Mouse (Mus musculus) heart, embryonic 11.5 days (tissue): ENCODE data around the gene Trip10. TPM values are rescaled to one million over a fixed set of nuclear protein-coding genes. Genes with fewer than 3 reads are reported as not detected.

Experiments used
- ATAC-seq: fragments of 200-750 bp; cut with Nextera tagmentation; replicated peaks from 2 replicates; pipeline ENCODE4 v1.8.0; 2017; ENCODE audit warnings: moderate library complexity; ENCODE audit not compliant: insufficient number of reproducible peaks, low FRiP score, low TSS enrichment
- H3K27ac ChIP-seq: fragments of 300-500 bp; sonication (generic); 2 replicates; pipeline ENCODE4 v1.5.1; 2014; ENCODE audit warnings: mild to moderate bottlenecking, low read depth, low read length
- H3K27me3 ChIP-seq: fragments of 300-500 bp; sonication (generic); 2 replicates; pipeline ENCODE4 v1.6.1; 2014; ENCODE audit warnings: mild to moderate bottlenecking, low read length, mixed read lengths; ENCODE audit not compliant: control insufficient read depth, insufficient read depth
- H3K36me3 ChIP-seq: fragments of 300-500 bp; sonication (generic); 2 replicates; pipeline ENCODE4 v1.6.1; 2014; ENCODE audit warnings: mild to moderate bottlenecking, low read length, moderate library complexity, mixed read lengths; ENCODE audit not compliant: control insufficient read depth, insufficient read depth
- H3K4me1 ChIP-seq: fragments of 300-500 bp; sonication (generic); 2 replicates; pipeline ENCODE4 v1.6.1; 2014; ENCODE audit warnings: low read length; ENCODE audit not compliant: control insufficient read depth, insufficient read depth
- H3K4me2 ChIP-seq: fragments of 300-500 bp; sonication (generic); 2 replicates; pipeline ENCODE4 v1.6.1; 2014; ENCODE audit warnings: mild to moderate bottlenecking, moderate library complexity
- H3K4me3 ChIP-seq: fragments of 300-500 bp; sonication (generic); 2 replicates; pipeline ENCODE4 v1.5.1; 2014; ENCODE audit warnings: low read depth, low read length
- H3K9ac ChIP-seq: fragments of 300-500 bp; sonication (generic); 2 replicates; pipeline ENCODE4 v1.6.1; 2014; ENCODE audit warnings: mild to moderate bottlenecking, low read depth, low read length, moderate library complexity
- H3K9me3 ChIP-seq: fragments of 300-500 bp; sonication (generic); replicated peaks from 2 replicates; pipeline ENCODE4 v1.6.1; 2016; ENCODE audit warnings: low read length; ENCODE audit not compliant: control insufficient read depth
- WGBS: fragments of 180-500 bp; shearing (Covaris S2); extraction: QIAGEN DNeasy Blood & Tissue Kit; methylation state at CpG from one replicate; pipeline ENCODE4 v1.1.7; 2014; ENCODE audit not compliant: insufficient replicate concordance; 5-methylcytosine and 5-hydroxymethylcytosine counted together
- microRNA-seq: library from miRNA; unstranded; fragments of <30 nt; microRNA quantifications from one replicate; pipeline ENCODE4, GENCODE M21; 2016; ENCODE audit warnings: borderline number of aligned reads
- polyA plus RNA-seq: library from polyadenylated mRNA; unstranded; fragments of >200 nt; fragmentation: Nextera tagmentation; extraction: Ambion mirVana; gene quantifications from 2 replicates; pipeline ENCODE4 v1.2.1, GENCODE M21; 2014

Gene Trip10
- polyA plus RNA-seq, 1 experiment from 2014 or later, result 35.1 TPM

DNA sequence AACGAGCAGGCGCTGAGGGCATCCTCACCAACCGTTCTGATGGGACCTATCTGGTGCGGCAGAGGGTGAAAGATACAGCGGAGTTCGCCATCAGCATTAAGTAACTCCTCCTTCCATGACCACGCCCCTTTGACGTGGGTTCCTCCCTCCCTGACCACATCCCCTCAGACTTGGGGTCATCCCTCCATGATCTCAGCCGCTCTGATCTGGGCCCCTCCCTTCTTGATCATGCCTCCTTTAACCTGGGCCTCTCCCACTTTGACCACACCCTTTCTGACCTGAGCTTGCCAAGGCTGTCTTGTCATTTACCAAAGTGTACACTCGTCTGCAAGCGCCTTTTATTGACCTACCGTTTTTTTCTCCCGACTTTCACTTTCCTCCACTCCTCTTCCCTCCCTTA, 62.5 kb downstream of the Trip10 start:
- H3K4me2 ChIP-seq, result no peak overlapping the region
- ATAC-seq, result no peak
- no peaks in the 10 kb centered on the region for H3K9me3 ChIP-seq
- no peak overlapping the region for H3K9ac ChIP-seq
- no peaks in the 10 kb centered on the region for H3K4me1 ChIP-seq
- WGBS, result 32% methylated on average over 13 of the region's 13 CpGs
- H3K27ac ChIP-seq, result no peak overlapping the region
- H3K4me3 ChIP-seq, result no peak overlapping the region
- H3K36me3 ChIP-seq, result no peaks in the 10 kb centered on the region
- H3K27me3 ChIP-seq, result no peaks in the 10 kb centered on the region

Small RNA genes lying within 50 kb of the gene (microRNA-seq; reads per million reads assigned to microRNA genes)
- not detected for gene Mir6978

Other genes with a start within 250 kb of the Trip10 start
- gene Pspn, start 249.4 kb upstream of the Trip10 start, polyA plus RNA-seq, result 0.50 and 0.72 TPM in 2 replicates
- 40.0 and 41.3 TPM in 2 replicates for gene Gtf2f1, start 238.2 kb upstream of the Trip10 start, polyA plus RNA-seq
- gene Gm17949, start 238.0 kb upstream of the Trip10 start, polyA plus RNA-seq, result 0.17 and 0.18 TPM in 2 replicates
- 28.8 and 33.5 TPM in 2 replicates for gene Khsrp, start 217.9 kb upstream of the Trip10 start, polyA plus RNA-seq
- not detected in 2 replicates for gene Slc25a41, start 207.8 kb upstream of the Trip10 start, polyA plus RNA-seq
- gene Crb3, start 190.3 kb upstream of the Trip10 start, polyA plus RNA-seq, result 0.31 and 0.72 TPM in 2 replicates
- gene Slc25a23, start 189.6 kb upstream of the Trip10 start, polyA plus RNA-seq, result 11.6 and 13.3 TPM in 2 replicates
- 0.49 and 0.58 TPM in 2 replicates for gene Dennd1c, start 170.9 kb upstream of the Trip10 start, polyA plus RNA-seq
- gene Tubb4a, start 161.7 kb upstream of the Trip10 start, polyA plus RNA-seq, result 12.2 and 15.6 TPM in 2 replicates
- gene Tnfsf9, start 144.1 kb upstream of the Trip10 start, polyA plus RNA-seq, result 5.5 and 6.7 TPM in 2 replicates
- not detected in 2 replicates for gene Cd70, start 99.7 kb upstream of the Trip10 start, polyA plus RNA-seq
- 0.27 and 0.46 TPM in 2 replicates for gene Tnfsf14, start 55.3 kb upstream of the Trip10 start, polyA plus RNA-seq
- gene C3, start 21.3 kb upstream of the Trip10 start, polyA plus RNA-seq, result 1.3 and 1.6 TPM in 2 replicates
- gene Gpr108, start 1.0 kb upstream of the Trip10 start, polyA plus RNA-seq, result 24.0 and 24.7 TPM in 2 replicates
- gene Vav1, start 29.6 kb downstream of the Trip10 start, polyA plus RNA-seq, result 1.7 and 2.2 TPM in 2 replicates
- gene Adgre1, start 109.2 kb downstream of the Trip10 start, polyA plus RNA-seq, result 1.3 and 3.3 TPM in 2 replicates